Mouse (Mus musculus): ENCODE measurements around the gene Shisal1.

GRCm38 (mm10) chr15:84366574-84366989 is 80.3 kb downstream of the Shisal1 start:
- no peak for TF ChIP-seq CTCF (IDR thresholded peaks at IDR 0.05; ENCODE audit: borderline replicate concordance, extremely low read depth, insufficient read depth, insufficient read length)
- no peak for TF ChIP-seq POLR2A (IDR thresholded peaks at IDR 0.05; ENCODE audit: borderline replicate concordance, extremely low read depth, insufficient read depth, insufficient read length, poor library complexity, severe bottlenecking)

Data from brain, embryonic 14.5 days (tissue).